Comparison of ENCODE assay signal across 25 mouse cellular contexts in genomic region chr3:65637313-65637712, GRCm38 (mm10). TPM values are rescaled to one million over a fixed set of nuclear protein-coding genes. Genes with fewer than 3 reads are reported as not detected.
A peak's percentile ranks its signal among the peaks of the same experiment; 100 is the strongest.
DNase-seq lines count a peak whose midpoint lies in the region; ATAC-seq and TF ChIP-seq lines count a peak whose summit lies in the region.
"Had no signal": no experiment of that assay in that cellular context is flagged by ENCODE, and none has a peak within 500 bp of the region (broad histone marks: within the 10 kb centered on the region; RNA-seq: fewer than 3 reads in every experiment).

No protein-coding gene starts in this region.

- H3K4me1 ChIP-seq in kidney, postnatal 0 days (replicated peaks; ENCODE audit: insufficient read depth, low read length): peaks cover 3% of the 10 kb centered on the region; the same call in 1 of the 2 replicates
- 0 out of 2 replicates have a peak, but pooled peaks cover 15% of the 10 kb centered on the region for H3K4me1 ChIP-seq in stomach, embryonic 14.5 days (ENCODE audit: control insufficient read depth, insufficient read depth, low read length)
- H3K4me1 ChIP-seq: heart, embryonic 10.5 days; megakaryocyte, embryonic 14.5 days had no signal

- H3K27ac ChIP-seq in kidney, postnatal 0 days: no peak overlapping the region
- H3K27ac ChIP-seq in stomach, embryonic 14.5 days (ENCODE audit: low read length): peak overlapping the region; percentile 49; the same call in 1 of the 2 replicates
- H3K27ac ChIP-seq: embryonic facial prominence, embryonic 13.5 days; heart, embryonic 10.5 days; hindbrain, embryonic 10.5 days; hindbrain, postnatal 0 days; left cerebral cortex, adult 2 months had no signal

- H3K9ac ChIP-seq in kidney, postnatal 0 days (ENCODE audit: low read depth, low read length): no peak overlapping the region
- H3K9ac ChIP-seq in stomach, embryonic 14.5 days (replicated peaks; ENCODE audit: low read depth, low read length): no peak overlapping the region
- H3K9ac ChIP-seq: embryonic facial prominence, embryonic 13.5 days; forebrain, postnatal 0 days; liver, postnatal 0 days had no signal

- DNase-seq in kidney, postnatal 0 days (ENCODE audit: low spot score): peak; percentile 78
- no peak for DNase-seq in kidney, postnatal 36 days
- DNase-seq in urinary bladder, postnatal 14 days (ENCODE audit: low spot score): peak; percentile 10
- no peak for DNase-seq in urinary bladder, postnatal 4 days (ENCODE audit: low spot score in 2 of 2)
- DNase-seq in heart, adult 9 months (ENCODE audit: low spot score in 2 of 2): no peak
- no peak for DNase-seq in cerebellum, postnatal 14 days
- DNase-seq: adrenal gland, postnatal 36 days; cerebellum, adult 8-10 months; forebrain, postnatal 0 days; kidney, adult 2 months; kidney, postnatal 25 days; layer of hippocampus, adult 9-11 months; liver; liver, postnatal 0 days; right cerebral cortex, postnatal 14 days; spleen, adult 18-20 months had no signal

- H3K36me3 ChIP-seq in kidney, postnatal 0 days (ENCODE audit: insufficient read depth, low read length): no peaks in the 10 kb centered on the region
- H3K36me3 ChIP-seq in stomach, embryonic 14.5 days (ENCODE audit: control insufficient read depth, insufficient read depth, low read length): no peaks in the 10 kb centered on the region
- H3K36me3 ChIP-seq: embryonic facial prominence, embryonic 13.5 days; heart, embryonic 10.5 days; hindbrain, embryonic 10.5 days had no signal

- no peak overlapping the region for H3K4me2 ChIP-seq in kidney, postnatal 0 days (ENCODE audit: low read length)
- no peak overlapping the region for H3K4me2 ChIP-seq in stomach, embryonic 14.5 days (replicated peaks; ENCODE audit: low read depth, low read length)
- H3K4me2 ChIP-seq: embryonic facial prominence, embryonic 13.5 days had no signal

- no peak for ATAC-seq in kidney, postnatal 0 days (replicated peaks; ENCODE audit: low FRiP score, low read depth)
- peak; percentile 74; the same call in 1 of the 2 replicates for ATAC-seq in stomach, embryonic 14.5 days (ENCODE audit: insufficient number of reproducible peaks, insufficient read depth, low FRiP score, low read depth)
- ATAC-seq: forebrain, postnatal 0 days; hindbrain, postnatal 0 days; liver, postnatal 0 days had no signal

- no peak overlapping the region for H3K4me3 ChIP-seq in kidney, postnatal 0 days (replicated peaks; ENCODE audit: low read depth, low read length)
- H3K4me3 ChIP-seq in stomach, embryonic 14.5 days (ENCODE audit: low read depth, low read length): no peak overlapping the region
- H3K4me3 ChIP-seq: embryonic facial prominence, embryonic 13.5 days; heart, embryonic 10.5 days; hindbrain, embryonic 10.5 days; left cerebral cortex, adult 2 months; megakaryocyte, embryonic 14.5 days; myocyte had no signal

- H3K27me3 ChIP-seq in kidney, postnatal 0 days (ENCODE audit: insufficient read depth, low read length): no peaks in the 10 kb centered on the region
- no peaks in the 10 kb centered on the region for H3K27me3 ChIP-seq in stomach, embryonic 14.5 days (ENCODE audit: control insufficient read depth, insufficient read depth, low read length)
- H3K27me3 ChIP-seq: CH12.LX; embryonic facial prominence, embryonic 13.5 days; megakaryocyte, embryonic 14.5 days had no signal

- H3K9me3 ChIP-seq in kidney, postnatal 0 days (replicated peaks; ENCODE audit: low read length): no peaks in the 10 kb centered on the region
- no peaks in the 10 kb centered on the region for H3K9me3 ChIP-seq in stomach, embryonic 14.5 days (ENCODE audit: control insufficient read depth, low read depth, low read length)
- H3K9me3 ChIP-seq: embryonic facial prominence, embryonic 13.5 days; heart, embryonic 10.5 days; hindbrain, embryonic 10.5 days had no signal

- TF ChIP-seq CTCF in kidney, postnatal 0 days (IDR thresholded peaks at IDR 0.05; ENCODE audit: low read depth): no peak

- WGBS in kidney, postnatal 0 days: 55% methylated on average over 7 of the region's 7 CpGs
- 23% methylated on average over 7 of the region's 7 CpGs for WGBS in stomach, embryonic 14.5 days

RNA-seq across cellular contexts. Expression of gene Lekr1, which starts 28.7 kb away (rescaled TPM):
- polyA plus RNA-seq in kidney, postnatal 0 days (2015; fragmentation: Nextera tagmentation; extraction: Ambion mirVana): 6.9 and 7.1 TPM in 2 replicates
- polyA plus RNA-seq in stomach, embryonic 14.5 days (2014; fragmentation: Nextera tagmentation; extraction: Ambion mirVana): 11.7 and 12.3 TPM in 2 replicates

Comparison
In these comparisons a context has a peak if more than half of its experiments do, and no peak if none do; other contexts are left out.
1. DNase-seq: peak in kidney, postnatal 0 days (single experiment) and urinary bladder, postnatal 14 days (single experiment); none in kidney, postnatal 36 days (0 of 2), urinary bladder, postnatal 4 days (0 of 2), heart, adult 9 months (0 of 2) and cerebellum, postnatal 14 days (0 of 2).